Mouse (Mus musculus) lung, postnatal 14 days (tissue): ENCODE measurements around the gene Ubash3a.

Experiments
- DNase-seq: peaks from one replicate; pipeline ENCODE4 v3.0.0; 2021

Gene Ubash3a

GRCm38 (mm10) chr17:31281830-31282686 lies 74.4 kb downstream of the Ubash3a start:
- DNase-seq, result no peak

GRCm38 (mm10) chr17:31282687-31283053 lies 75.0 kb downstream of the Ubash3a start:
- DNase-seq, result no peak

GRCm38 (mm10) chr17:31285867-31286266 lies 78.2 kb downstream of the Ubash3a start:
- DNase-seq, result no peak

- no peak for DNase-seq
These were observed 78.8 kb downstream of the Ubash3a start, which contains the start of gene Slc37a1 for GRCm38 (mm10) chr17:31286492-31286891. Gene Slc37a1, plus strand, starts transcription at chr17:31286792.

- DNase-seq, result no peak
These were observed 79.5 kb downstream of the Ubash3a start for GRCm38 (mm10) chr17:31287216-31287615.

GRCm38 (mm10) chr17:31288999-31289726 lies 81.5 kb downstream of the Ubash3a start:
- DNase-seq, result no peak

GRCm38 (mm10) chr17:31290311-31290710 lies 82.6 kb downstream of the Ubash3a start:
- no peak for DNase-seq

GRCm38 (mm10) chr17:31290859-31291258 lies 83.2 kb downstream of the Ubash3a start:
- no peak for DNase-seq

- DNase-seq, result peak; percentile 64
These were observed 86.9 kb downstream of the Ubash3a start for GRCm38 (mm10) chr17:31294363-31295214.

- peak; percentile 68 for DNase-seq
These were observed 87.7 kb downstream of the Ubash3a start for GRCm38 (mm10) chr17:31295215-31295891.

- DNase-seq, result peak; percentile 89
These were observed 88.5 kb downstream of the Ubash3a start for GRCm38 (mm10) chr17:31295892-31296781.
